Mouse (Mus musculus) kidney, postnatal 14 days (tissue): ENCODE results near the gene Stk11.
A peak's percentile ranks its signal among the peaks of the same experiment; 100 is the strongest.

Experiments
- DNase-seq: peaks from one replicate; pipeline ENCODE4 v3.0.0; 2022; ENCODE audit warnings: mixed read lengths

Gene Stk11

DNA sequence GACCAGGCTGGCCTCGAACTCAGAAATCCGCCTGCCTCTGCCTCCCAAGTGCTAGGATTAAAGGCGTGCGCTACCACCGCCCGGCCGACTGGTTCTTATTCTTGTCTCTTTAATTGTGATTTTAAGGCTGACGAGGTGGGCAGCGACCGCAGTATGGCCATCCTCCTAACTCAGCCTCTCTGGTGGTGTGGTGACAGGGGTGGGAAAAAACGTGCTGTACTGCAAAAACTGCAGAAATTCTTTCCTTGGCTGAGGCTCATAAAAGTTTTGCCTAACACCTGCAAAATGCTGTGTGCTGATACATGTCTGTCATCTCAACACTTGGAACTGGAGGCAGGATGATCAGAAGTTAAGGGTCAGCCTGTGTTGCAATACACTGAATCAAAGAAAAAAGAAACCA is 57.8 kb downstream of the Stk11 start:
- DNase-seq = no peak

DNA sequence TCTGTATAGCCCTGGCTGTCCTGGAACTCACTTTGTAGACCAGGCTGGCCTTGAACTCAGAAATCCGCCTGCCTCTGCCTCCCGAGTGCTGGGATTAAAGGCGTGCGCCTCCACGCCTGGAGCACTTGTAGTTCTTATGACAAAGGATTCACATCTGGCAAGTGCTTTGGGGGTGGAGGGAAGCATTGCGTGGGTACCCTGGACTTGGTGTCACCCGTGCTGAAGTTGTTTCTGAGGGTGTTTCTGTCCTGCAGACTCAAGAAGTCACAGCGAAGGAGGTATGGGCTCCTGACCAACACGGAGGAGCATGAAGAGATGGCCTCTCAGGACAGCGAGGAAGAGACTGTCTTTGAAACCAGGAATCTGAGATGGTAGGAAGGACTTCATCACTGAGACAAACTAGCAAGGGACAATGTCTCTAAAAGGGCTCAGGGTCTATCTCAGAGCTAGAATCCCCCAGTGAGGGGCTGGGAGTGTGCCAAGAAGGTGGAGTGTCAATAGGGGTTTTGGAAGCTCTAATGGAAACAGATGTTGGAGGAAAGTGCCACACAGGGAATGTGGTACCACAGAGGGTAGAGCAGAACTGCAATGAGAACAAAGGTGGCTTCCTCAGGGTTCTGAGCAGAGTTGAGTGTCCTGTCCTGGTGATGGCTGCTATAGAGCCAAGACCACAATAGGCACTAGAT is 58.5 kb downstream of the Stk11 start:
- DNase-seq = no peak

DNA sequence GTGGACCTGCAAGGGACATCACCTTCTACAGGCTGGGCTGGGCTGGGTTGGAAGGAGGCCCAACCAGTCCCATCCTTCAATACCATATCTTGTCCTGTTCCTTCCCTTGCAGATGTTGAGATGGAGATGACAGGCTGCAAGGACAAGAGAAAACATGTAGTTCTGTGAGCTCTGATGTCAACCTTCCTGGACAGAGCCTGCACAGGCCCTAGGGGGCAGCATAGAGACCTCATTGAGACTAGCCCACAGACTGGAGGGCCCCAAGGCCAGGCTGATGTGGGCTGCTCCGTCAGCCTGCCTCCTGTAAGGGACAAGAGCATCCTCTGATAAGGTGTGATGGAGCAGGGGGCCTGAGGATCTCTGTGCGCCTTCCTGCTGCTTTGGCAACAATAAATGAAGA is 59.1 kb downstream of the Stk11 start:
- no peak for DNase-seq

DNA sequence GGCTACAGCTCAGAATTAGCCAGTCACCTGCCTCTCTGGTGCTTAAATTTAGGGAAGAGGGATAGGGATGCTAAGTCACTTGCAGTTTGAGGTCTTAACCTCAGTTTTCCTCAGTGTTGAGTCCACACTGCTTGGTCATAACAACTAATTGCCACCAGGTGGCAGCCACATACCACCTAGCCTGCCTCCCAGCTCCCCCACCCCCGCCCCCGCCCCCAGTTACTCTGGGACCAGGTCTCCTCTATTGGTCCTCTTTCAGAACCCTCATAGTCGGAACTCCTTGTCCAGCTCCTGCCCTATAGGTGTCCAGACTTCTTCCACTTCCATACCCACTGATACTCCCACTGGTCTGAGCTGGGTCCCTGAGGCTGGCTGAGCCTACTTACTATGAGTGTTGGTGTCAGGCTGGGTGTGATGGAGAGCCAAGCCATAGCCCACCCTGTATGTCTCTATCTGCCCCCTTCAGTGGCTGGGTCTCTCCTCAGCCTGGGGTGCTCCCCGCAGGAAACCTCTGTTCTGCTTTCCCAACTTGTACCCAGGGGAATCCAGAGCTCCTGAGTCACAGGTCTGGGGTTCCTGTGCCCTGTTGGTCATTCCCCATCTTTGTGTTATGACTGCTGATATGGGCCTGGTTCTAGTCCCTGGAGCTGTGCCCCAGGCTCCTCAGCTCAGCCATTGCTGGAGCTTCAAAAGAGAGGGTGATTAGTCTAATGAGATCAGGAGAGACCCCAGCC is 60.1 kb downstream of the Stk11 start:
- no peak for DNase-seq

DNA sequence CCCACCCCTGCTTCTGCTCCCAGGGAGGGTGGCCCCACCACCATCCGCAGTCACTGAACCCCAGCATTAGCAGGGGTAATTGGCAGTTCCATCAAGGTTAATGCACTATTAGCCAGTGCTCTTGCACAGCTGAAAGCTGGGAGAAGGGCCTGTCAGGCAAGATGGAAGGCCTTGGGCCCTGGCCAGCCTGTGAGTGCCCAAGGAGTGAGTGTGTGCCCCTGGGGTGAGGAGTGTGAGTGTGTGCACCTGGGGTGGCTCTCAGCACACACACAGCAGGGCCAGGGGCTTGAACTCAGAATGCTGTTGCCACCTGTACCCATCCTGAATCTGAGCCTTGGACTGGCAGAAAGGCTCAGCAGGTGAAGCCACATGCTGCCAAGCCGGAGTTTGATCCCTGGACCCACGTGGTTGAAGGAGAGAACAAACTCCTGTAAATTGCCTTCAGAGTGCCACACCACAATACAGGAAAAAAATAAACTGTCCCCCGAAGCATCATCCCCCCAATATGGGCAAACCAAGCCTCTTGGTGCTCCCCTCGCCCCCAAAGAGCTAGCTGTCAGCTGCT is 60.7 kb downstream of the Stk11 start:
- no peak for DNase-seq

DNA sequence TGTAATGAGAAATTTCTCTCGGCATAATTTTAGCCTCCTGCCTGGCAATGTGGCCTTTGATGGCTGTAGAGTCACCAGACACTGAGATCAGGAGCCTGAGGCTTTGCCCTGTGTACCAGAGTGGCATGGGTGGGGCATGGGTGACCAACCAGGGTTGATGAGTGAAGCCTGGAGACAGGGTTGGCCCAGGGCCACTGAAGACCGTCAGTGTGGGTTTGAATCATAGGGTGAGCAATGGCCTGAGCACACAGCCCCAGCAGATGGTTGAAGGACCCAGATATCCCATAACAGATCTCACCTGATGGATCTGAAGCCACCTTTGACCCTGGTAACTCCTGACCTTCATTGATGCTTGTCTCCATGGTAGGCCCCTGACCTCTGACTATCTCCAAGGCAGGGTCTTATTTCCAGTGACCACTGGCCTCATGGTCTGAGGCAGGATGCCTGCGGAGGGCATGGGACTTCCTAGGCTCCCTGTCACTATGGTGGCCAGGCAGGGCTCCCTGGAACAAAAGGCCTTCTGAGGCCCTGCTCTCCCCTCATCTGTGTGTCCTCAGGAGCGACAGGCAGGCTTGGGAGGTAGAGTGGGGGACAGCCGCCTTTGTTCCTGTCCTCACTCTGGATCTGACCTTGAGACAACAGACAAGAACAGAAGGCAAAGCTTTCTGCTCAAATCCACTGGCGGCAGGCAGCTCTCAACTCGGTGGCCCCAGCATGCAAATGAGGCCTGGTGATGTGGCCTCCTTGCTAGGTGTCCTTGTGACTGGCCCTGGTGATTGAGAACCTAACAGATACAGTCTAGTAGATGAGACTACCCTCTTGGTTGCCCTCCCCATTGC is 62.1 kb downstream of the Stk11 start:
- DNase-seq = no peak

DNA sequence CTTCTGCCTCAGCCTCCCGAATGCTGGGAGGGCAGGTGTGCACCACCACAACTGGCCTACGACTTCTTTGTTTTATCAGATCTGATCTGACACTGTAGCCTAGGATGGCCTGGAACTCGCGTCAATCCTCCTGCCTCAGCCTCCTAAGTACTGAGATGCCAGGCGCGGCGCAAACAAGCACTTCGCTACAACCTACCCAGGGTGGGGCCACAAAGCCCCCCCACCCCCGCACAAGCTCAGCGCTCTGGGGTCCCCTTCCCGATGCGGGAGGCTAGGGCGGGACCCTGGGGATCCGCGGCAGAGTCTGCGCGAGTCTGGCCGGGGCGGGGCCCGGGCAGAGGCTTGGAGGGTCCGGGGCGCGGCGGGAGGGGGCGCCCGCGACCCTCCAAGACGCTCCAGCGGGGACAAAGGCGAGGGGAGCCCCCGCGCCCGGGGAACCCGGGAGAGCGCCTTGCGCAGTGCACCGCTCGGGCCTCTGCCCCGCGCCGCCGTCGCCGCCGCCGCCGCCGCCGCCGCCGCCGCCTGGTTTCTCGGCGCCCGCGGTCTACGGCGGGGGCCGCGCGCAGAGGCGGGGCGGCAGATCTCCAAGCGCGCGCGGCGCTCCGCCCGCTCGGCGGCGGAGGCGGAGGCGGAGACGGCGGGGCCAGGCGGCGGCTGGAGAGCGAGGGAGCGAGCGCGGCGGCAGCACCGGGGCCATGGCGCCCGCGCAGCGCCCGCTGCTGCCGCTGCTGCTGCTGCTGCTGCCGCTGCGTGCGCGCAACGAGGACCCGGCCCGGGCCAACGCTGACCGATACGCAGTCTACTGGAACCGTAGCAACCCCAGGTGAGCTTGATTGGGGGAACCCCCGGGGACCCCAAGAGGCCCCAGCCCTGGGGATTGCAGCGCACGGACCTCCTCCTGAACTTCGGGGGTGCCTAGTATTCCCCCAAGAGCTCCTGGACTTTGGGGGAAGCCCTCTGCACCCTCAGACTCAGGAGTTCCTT is 63.8 kb downstream of the Stk11 start, which contains the start of gene Efna2:
Efna2 (plus strand) TSS at position 415 of the 984 bp plus-strand sequence.
- DNase-seq = peak; percentile 63
